Mouse (Mus musculus): ENCODE results near the gene Klhdc1.

- TF ChIP-seq POLR2A (IDR thresholded peaks at IDR 0.05; ENCODE audit: borderline replicate concordance, extremely low read depth, insufficient read depth, insufficient read length, poor library complexity, severe bottlenecking) (no peak), CTCF (IDR thresholded peaks at IDR 0.05; ENCODE audit: borderline replicate concordance, extremely low read depth, insufficient read depth, insufficient read length) (no peak)
These were observed 43.4 kb upstream of the Klhdc1 start for GRCm38 (mm10) chr12:69197378-69198163.
